Mouse (Mus musculus): Measurements from ENCODE around the gene Ankrd35.
"Not testable (repeated sequence)": the region's sequence is repeated elsewhere in the genome, so short reads cannot be mapped to it uniquely, and the experiment has no call there.

Ankrd35 gene

GRCm38 (mm10) chr3:96701003-96701402 lies 31.1 kb downstream of the Ankrd35 start:
- DNase-seq (ENCODE audit: extremely low spot score, low read depth, low spot score), result no peak

GRCm38 (mm10) chr3:96704778-96705177 lies 34.8 kb downstream of the Ankrd35 start:
- DNase-seq (ENCODE audit: extremely low spot score, low read depth, low spot score), result no peak

- DNase-seq (ENCODE audit: extremely low spot score, low read depth, low spot score), result no peak
Measured at GRCm38 (mm10) chr3:96706217-96706616, 36.3 kb downstream of the Ankrd35 start.

- DNase-seq (ENCODE audit: extremely low spot score, low read depth, low spot score), result no peak
Measured at GRCm38 (mm10) chr3:96706984-96707383, 37.1 kb downstream of the Ankrd35 start.

- no peak for DNase-seq (ENCODE audit: extremely low spot score, low read depth, low spot score)
Measured at GRCm38 (mm10) chr3:96707903-96708683, 38.2 kb downstream of the Ankrd35 start, which contains the start of gene Nudt17. Gene Nudt17, minus strand, starts transcription at chr3:96708562.

GRCm38 (mm10) chr3:96708684-96709064 lies 38.7 kb downstream of the Ankrd35 start:
- no peak for DNase-seq (ENCODE audit: extremely low spot score, low read depth, low spot score)

GRCm38 (mm10) chr3:96714286-96714685 lies 44.4 kb downstream of the Ankrd35 start:
- DNase-seq (ENCODE audit: extremely low spot score, low read depth, low spot score), result no peak

- no peak for DNase-seq (ENCODE audit: extremely low spot score, low read depth, low spot score)
Measured at GRCm38 (mm10) chr3:96715854-96716253, 45.9 kb downstream of the Ankrd35 start.

- no peak for DNase-seq (ENCODE audit: extremely low spot score, low read depth, low spot score)
Measured at GRCm38 (mm10) chr3:96719173-96719572, 49.2 kb downstream of the Ankrd35 start.

GRCm38 (mm10) chr3:96727343-96727827 lies 57.5 kb downstream of the Ankrd35 start, which contains the start of the genes Polr3c and Rnf115:
Gene Polr3c, minus strand, starts transcription at chr3:96727628.
Gene Rnf115, plus strand, starts transcription at chr3:96727664.
- peak; percentile 60 for DNase-seq (ENCODE audit: extremely low spot score, low read depth, low spot score)

GRCm38 (mm10) chr3:96727828-96728633 lies 58.1 kb downstream of the Ankrd35 start:
- DNase-seq (ENCODE audit: extremely low spot score, low read depth, low spot score), result no peak

GRCm38 (mm10) chr3:96728634-96729402 lies 58.9 kb downstream of the Ankrd35 start:
- no peak for DNase-seq (ENCODE audit: extremely low spot score, low read depth, low spot score)

GRCm38 (mm10) chr3:96729403-96729784 lies 59.5 kb downstream of the Ankrd35 start:
- no peak for DNase-seq (ENCODE audit: extremely low spot score, low read depth, low spot score)

GRCm38 (mm10) chr3:96730785-96731184 lies 60.9 kb downstream of the Ankrd35 start:
- DNase-seq (ENCODE audit: extremely low spot score, low read depth, low spot score), result no peak

- no peak for DNase-seq (ENCODE audit: extremely low spot score, low read depth, low spot score)
Measured at GRCm38 (mm10) chr3:96733984-96734383, 64.1 kb downstream of the Ankrd35 start.

- no peak for DNase-seq (ENCODE audit: extremely low spot score, low read depth, low spot score)
Measured at GRCm38 (mm10) chr3:96735200-96735599, 65.3 kb downstream of the Ankrd35 start.

- DNase-seq (ENCODE audit: extremely low spot score, low read depth, low spot score), result no peak
Measured at GRCm38 (mm10) chr3:96737013-96737740, 67.2 kb downstream of the Ankrd35 start.

GRCm38 (mm10) chr3:96737995-96738394 lies 68.1 kb downstream of the Ankrd35 start:
- DNase-seq (ENCODE audit: extremely low spot score, low read depth, low spot score), result no peak

- not testable (repeated sequence) for DNase-seq (ENCODE audit: extremely low spot score, low read depth, low spot score)
Measured at GRCm38 (mm10) chr3:96740279-96740678, 70.3 kb downstream of the Ankrd35 start.
